Mouse (Mus musculus) c-Kit-positive CD71-positive TER-119-negative erythroid progenitor cells, embryonic 14.5 days (primary cell): ENCODE results near the gene Ctbp2.

ENCODE experiments used
- DNase-seq: peaks from one replicate; pipeline ENCODE4 v3.0.0-alpha.2; 2013; ENCODE audit warnings: low read depth

Gene Ctbp2

DNA sequence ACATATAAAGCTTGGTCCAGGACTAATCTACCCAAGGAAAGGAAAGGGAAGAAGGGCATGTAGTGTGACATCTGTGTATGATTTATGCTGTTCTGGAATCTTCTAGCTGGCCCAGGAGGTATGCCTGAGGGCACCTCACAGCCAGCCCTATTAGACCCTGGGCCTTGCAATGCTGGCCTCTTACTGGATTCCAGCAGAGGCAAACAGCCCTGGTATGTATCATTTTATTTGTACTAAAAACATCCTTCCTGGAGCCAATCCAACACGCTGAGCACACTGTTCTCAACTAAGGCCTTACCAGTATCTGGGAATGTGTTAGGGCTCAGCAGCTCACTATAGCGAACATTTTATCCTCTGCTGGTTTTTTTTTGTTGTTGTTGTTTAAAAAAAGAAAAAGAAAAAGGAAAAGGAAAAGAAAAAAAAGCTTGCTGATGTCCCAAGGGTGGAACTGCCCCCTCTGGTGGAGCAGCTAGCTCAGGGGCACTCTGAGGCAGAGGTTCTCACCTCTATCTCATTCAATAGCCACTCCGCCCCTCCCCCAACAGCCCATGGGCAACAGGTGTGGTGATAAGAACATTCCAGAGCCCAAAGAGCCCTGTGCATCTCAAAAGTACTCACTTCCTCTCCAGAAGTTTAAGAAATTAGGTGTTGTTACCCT lies 83.3 kb downstream of the Ctbp2 start:
- no peak for DNase-seq

DNA sequence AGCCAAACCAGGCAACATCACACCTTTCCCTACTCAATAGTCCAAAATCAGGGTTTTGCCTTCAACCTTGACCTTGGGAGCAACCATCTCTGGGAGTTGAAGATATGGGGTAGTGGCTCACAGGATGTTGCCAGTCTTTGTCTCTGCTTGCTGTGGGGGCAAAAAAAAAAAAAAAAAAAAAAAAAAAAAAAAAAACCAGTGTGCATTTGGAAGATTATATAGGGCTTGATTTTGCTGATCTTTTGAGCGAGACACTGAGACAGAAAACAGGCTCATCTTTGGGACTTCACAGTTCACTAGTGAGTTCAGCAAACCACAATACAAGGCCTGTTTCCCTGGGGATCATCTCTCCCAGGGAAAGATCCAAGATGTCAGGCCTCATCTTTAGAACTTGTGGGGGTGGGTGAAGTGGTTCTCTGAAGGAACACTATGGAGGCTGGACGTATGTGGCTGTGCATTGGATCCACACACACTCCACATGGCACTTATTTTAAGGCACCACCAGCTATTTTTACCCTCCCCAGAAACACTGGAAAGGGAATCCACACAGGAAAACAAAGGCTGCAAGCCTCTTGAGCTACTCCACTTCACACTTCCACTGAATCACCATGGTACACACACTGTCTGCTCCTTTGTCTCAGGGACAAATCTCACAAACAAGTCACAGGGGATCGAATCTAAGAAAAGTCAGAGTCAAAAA lies 84.4 kb downstream of the Ctbp2 start:
- no peak for DNase-seq

- no peak for DNase-seq
Observed at GRCm38 (mm10) chr7:133037618-133038017, 86.5 kb downstream of the Ctbp2 start.

DNA sequence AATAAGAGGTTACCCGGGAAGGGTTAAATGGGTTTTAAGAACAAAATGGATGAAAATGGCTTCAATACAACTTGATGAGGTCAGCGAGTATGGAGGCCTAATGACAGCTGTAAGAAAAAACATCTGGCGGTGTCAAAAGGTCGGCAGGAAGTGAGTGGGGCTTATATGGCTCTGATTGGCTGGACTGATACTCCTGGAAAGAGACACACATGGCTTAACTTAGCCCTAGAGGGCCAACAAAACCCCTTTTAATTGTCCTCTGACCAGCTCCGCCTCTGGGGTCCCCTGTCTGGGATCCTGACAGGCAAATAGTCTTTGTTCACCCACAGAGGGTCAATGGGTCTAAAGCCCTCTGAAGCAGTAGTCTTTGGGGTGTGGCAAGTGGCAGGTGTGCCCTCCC lies 86.9 kb downstream of the Ctbp2 start:
- DNase-seq = no peak

- DNase-seq = no peak
Observed at GRCm38 (mm10) chr7:133035901-133036300, 88.3 kb downstream of the Ctbp2 start.

DNA sequence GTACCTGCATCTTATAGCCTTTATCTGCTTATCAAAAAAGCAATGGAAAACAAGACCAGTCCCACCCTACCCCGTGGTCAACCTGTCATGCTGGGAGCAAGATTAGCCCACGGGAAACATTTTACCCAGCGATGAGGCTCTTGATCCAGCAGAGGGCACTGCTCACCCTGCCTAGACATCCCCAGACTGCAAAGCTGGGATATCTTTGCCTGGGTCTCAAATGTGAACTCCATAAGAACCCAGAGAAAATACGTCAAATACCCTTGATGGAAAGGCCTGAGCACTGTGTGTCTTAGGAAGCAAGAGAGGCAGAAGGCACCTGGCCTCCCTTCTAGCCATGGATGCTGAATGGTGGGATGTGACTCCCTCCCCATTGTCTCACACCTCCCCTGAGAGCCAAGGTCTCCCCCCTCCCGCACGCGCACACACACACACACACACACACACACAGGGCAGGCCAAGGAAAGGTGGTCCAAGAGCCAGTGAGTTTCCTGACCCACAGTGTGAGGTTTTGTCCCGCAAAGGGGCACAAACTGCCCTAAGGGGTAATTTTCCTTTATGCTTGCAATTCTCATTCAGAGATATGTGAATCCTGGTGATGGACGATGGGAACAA lies 91.5 kb downstream of the Ctbp2 start:
- peak; percentile 34 for DNase-seq

GRCm38 (mm10) chr7:133029496-133030047 lies 94.6 kb downstream of the Ctbp2 start:
- DNase-seq = no peak

GRCm38 (mm10) chr7:133029004-133029403 lies 95.2 kb downstream of the Ctbp2 start:
- DNase-seq = no peak

GRCm38 (mm10) chr7:133027930-133028329 lies 96.2 kb downstream of the Ctbp2 start:
- no peak for DNase-seq

DNA sequence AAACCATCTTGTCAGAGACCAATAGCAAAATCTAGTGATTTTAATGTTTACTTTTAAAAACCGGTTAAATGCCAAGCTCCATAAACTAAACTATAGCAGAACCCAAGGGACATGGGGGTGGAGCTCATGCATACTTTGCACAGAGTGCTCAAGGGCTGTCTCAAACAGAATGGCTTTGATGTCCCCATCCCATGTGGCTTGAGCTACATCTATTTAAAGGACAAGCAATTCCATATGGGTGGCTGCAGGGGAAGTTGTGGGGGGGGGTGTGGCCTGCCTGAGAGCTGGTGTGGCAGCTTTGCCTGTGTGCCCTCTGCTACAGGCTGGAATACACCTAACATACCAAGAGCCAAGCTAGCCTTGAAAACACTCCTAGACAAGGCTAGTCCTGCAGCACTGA lies 99.5 kb downstream of the Ctbp2 start:
- no peak for DNase-seq

- no peak for DNase-seq
Observed at GRCm38 (mm10) chr7:133019481-133020020, 104.6 kb downstream of the Ctbp2 start.

- DNase-seq = no peak
Observed at GRCm38 (mm10) chr7:133018961-133019360, 105.2 kb downstream of the Ctbp2 start.

GRCm38 (mm10) chr7:133015416-133016070 lies 108.6 kb downstream of the Ctbp2 start:
- no peak for DNase-seq

DNA sequence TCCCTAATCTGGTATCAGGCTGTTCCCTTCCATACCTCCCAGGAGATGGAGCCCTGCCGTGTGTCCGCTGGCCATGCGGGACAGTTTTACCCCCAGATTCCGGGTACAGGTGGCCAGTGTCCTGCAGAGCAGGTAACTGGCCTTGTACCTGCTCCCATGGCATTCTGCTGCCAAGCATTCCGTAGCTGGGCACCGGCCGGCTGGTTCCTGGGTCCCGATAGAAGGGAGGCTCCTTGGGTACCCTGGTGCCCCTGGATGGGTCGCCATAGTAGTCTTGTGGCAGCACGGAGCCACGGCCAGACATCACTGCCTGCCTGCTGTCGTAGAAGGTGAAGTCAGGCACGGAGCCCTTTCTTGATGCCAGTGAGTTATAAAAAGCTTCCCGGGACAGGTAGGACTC lies 109.5 kb downstream of the Ctbp2 start:
- DNase-seq = no peak

DNA sequence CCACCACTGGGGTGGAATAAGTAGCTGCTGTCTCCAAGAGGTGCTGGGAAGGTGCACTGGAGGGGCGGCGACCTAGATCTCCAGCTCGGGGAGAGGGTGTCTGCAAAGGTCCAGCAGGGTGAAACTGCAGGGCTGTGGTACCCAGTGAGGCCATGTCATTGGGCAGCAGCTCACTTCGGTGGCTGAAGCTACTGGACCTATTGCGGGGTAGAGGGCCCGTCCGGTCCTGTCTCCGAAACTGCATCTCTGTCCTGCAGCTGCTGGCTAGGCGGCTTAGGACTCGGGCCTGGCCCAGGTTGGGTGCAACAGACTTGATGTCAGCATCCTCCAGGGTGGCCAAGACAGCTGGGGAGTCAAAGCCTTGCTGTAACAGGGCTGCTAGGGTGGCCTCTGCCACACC lies 110.2 kb downstream of the Ctbp2 start:
- DNase-seq = no peak

GRCm38 (mm10) chr7:133012637-133013366 lies 111.4 kb downstream of the Ctbp2 start:
- DNase-seq = no peak

- DNase-seq = no peak
Observed at GRCm38 (mm10) chr7:133011611-133012010, 112.5 kb downstream of the Ctbp2 start.

DNA sequence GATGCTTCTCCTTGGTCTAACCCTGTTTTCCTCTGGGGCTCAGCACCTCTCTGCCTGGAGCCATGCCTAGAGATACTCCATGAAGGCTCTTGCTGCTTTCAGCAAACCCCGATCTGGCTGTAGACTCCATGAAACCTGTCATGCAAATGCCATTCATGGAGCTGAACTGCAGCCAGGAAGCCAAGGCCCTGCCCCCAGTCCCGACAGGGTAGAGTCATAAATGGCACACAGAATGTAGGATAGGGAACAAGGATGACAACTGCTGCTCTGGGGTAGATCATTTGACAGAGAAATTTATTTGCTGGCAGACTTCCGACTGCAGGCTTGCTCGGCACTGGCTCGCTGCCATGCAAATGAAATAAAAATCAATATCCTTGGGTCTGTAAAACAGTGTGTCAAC lies 113.0 kb downstream of the Ctbp2 start:
- no peak for DNase-seq

- no peak for DNase-seq
Observed at GRCm38 (mm10) chr7:133010477-133010876, 113.7 kb downstream of the Ctbp2 start.

DNA sequence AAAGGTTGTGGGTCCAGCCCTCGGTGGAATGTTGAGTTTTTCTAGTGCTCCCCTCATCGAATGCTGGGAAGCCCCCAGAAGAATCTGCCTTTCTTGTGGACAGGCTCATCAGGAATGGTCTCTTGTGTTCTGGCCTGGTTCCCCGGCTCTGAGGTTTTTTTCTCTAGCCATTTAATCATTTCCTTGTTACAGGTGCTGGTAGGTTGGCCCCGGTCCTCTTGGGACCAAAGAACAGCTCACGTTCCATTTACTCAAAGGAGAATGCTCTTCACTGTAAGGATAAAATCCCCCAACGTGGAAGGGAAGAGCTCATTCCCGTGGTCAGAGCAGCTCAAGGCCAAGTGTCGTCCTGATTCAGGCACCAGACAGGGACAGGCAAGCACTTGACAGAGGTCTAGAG lies 114.5 kb downstream of the Ctbp2 start:
- DNase-seq = no peak

DNA sequence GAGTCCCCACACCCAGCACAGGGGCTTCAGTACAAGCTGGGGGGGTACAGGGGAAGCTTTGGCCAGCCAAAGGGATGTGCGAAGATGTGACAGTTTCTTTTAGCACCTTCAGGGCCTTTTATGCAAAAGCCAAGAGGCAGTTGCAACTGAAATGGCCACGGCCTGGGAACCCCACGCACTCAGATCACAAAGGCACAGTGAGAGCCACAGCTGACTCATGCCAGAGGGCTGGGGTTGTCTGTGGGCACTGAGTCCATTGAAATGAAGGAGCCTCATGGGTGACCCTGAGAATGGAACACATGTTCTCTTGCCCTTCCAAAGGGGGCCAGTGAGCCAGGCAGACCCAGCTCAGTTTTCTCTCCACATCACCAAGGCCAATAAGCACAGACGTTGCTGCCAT lies 115.5 kb downstream of the Ctbp2 start:
- no peak for DNase-seq

- DNase-seq = no peak
Observed at GRCm38 (mm10) chr7:133007343-133007742, 116.8 kb downstream of the Ctbp2 start.
